ENCODE assay signal across 11 mouse cellular contexts in genomic region chr6:52315441-52316412, GRCm38 (mm10). TPM values are rescaled to one million over a fixed set of nuclear protein-coding genes. Genes with fewer than 3 reads are reported as not detected.
A peak's percentile ranks its signal among the peaks of the same experiment; 100 is the strongest.
DNase-seq lines count a peak whose midpoint lies in the region; ATAC-seq lines count a peak whose summit lies in the region.
"Had no signal": no experiment of that assay in that cellular context is flagged by ENCODE, and none has a peak within 500 bp of the region (broad histone marks: within the 10 kb centered on the region; RNA-seq: fewer than 3 reads in every experiment).

No protein-coding gene starts in this region.

- peaks cover 7% of the 10 kb centered on the region for H3K4me1 ChIP-seq in forebrain, embryonic 12.5 days
- peaks cover 12% of the 10 kb centered on the region for H3K4me1 ChIP-seq in forebrain, embryonic 16.5 days (replicated peaks; ENCODE audit: control insufficient read depth, insufficient read depth, low read length)
- H3K4me1 ChIP-seq in lung, embryonic 15.5 days = peaks cover 21% of the 10 kb centered on the region
- peaks cover 22% of the 10 kb centered on the region for H3K4me1 ChIP-seq in intestine, embryonic 15.5 days (replicated peaks)
- peaks cover 15% of the 10 kb centered on the region for H3K4me1 ChIP-seq in neural tube, embryonic 13.5 days (replicated peaks)

- no peaks in the 10 kb centered on the region for H3K36me3 ChIP-seq in forebrain, embryonic 12.5 days (replicated peaks)
- H3K36me3 ChIP-seq in forebrain, embryonic 16.5 days (ENCODE audit: control insufficient read depth, insufficient read depth) = no peaks in the 10 kb centered on the region
- H3K36me3 ChIP-seq in lung, embryonic 15.5 days = no peaks in the 10 kb centered on the region
- no peaks in the 10 kb centered on the region for H3K36me3 ChIP-seq in intestine, embryonic 15.5 days
- H3K36me3 ChIP-seq in neural tube, embryonic 13.5 days = no peaks in the 10 kb centered on the region

- H3K9ac ChIP-seq in forebrain, embryonic 12.5 days = no peak overlapping the region
- H3K9ac ChIP-seq in forebrain, embryonic 16.5 days (replicated peaks; ENCODE audit: low read depth, low read length) = no peak overlapping the region
- H3K9ac ChIP-seq in lung, embryonic 15.5 days = no peak overlapping the region
- no peak overlapping the region for H3K9ac ChIP-seq in intestine, embryonic 15.5 days
- H3K9ac ChIP-seq in neural tube, embryonic 13.5 days = peak overlapping the region; percentile 22; the same call in 1 of the 2 replicates
- H3K9ac ChIP-seq: liver, embryonic 14.5 days had no signal

- no peak overlapping the region for H3K27ac ChIP-seq in forebrain, embryonic 12.5 days
- H3K27ac ChIP-seq in forebrain, embryonic 16.5 days (ENCODE audit: low read length) = no peak overlapping the region
- H3K27ac ChIP-seq in lung, embryonic 15.5 days = no peak overlapping the region
- no peak overlapping the region for H3K27ac ChIP-seq in intestine, embryonic 15.5 days
- no peak overlapping the region for H3K27ac ChIP-seq in neural tube, embryonic 13.5 days (replicated peaks)
- H3K27ac ChIP-seq: liver, embryonic 14.5 days had no signal

- no peak for ATAC-seq in forebrain, embryonic 12.5 days (ENCODE audit: low FRiP score)
- no peak for ATAC-seq in forebrain, embryonic 16.5 days
- ATAC-seq in lung, embryonic 15.5 days (ENCODE audit: borderline replicate concordance, extremely low read depth, low FRiP score, low TSS enrichment) = no peak
- no peak for ATAC-seq in intestine, embryonic 15.5 days
- ATAC-seq in neural tube, embryonic 13.5 days (ENCODE audit: low read depth) = no peak
- ATAC-seq in monocyte, adult 5-6 weeks (replicated peaks; ENCODE audit: insufficient number of reproducible peaks, low FRiP score, low TSS enrichment, poor library complexity, severe bottlenecking) = no peak

- no peaks in the 10 kb centered on the region for H3K9me3 ChIP-seq in forebrain, embryonic 12.5 days
- H3K9me3 ChIP-seq in forebrain, embryonic 16.5 days (ENCODE audit: control insufficient read depth, low read length) = no peaks in the 10 kb centered on the region
- no peaks in the 10 kb centered on the region for H3K9me3 ChIP-seq in lung, embryonic 15.5 days
- no peaks in the 10 kb centered on the region for H3K9me3 ChIP-seq in intestine, embryonic 15.5 days
- H3K9me3 ChIP-seq in neural tube, embryonic 13.5 days = no peaks in the 10 kb centered on the region

- WGBS in forebrain, embryonic 12.5 days = 2% methylated on average over 27 of the region's 27 CpGs
- WGBS in forebrain, embryonic 16.5 days = 2% methylated on average over 27 of the region's 27 CpGs
- 12% methylated on average over 27 of the region's 27 CpGs for WGBS in lung, embryonic 15.5 days
- 18% methylated on average over 27 of the region's 27 CpGs for WGBS in intestine, embryonic 15.5 days
- WGBS in neural tube, embryonic 13.5 days = 6% methylated on average over 27 of the region's 27 CpGs

- H3K4me3 ChIP-seq in forebrain, embryonic 12.5 days (replicated peaks) = peak overlapping the region; percentile 31; the same call in 1 of the 2 replicates
- H3K4me3 ChIP-seq in forebrain, embryonic 16.5 days (replicated peaks; ENCODE audit: low read length) = no peak overlapping the region
- H3K4me3 ChIP-seq in lung, embryonic 15.5 days = no peak overlapping the region
- peak overlapping the region; percentile 34; the same call in 1 of the 2 replicates for H3K4me3 ChIP-seq in intestine, embryonic 15.5 days (replicated peaks)
- H3K4me3 ChIP-seq in neural tube, embryonic 13.5 days = peak overlapping the region; percentile 20

- H3K4me2 ChIP-seq in forebrain, embryonic 12.5 days = peak overlapping the region; percentile 43; the same call in 1 of the 2 replicates
- H3K4me2 ChIP-seq in forebrain, embryonic 16.5 days (ENCODE audit: low read length) = no peak overlapping the region
- H3K4me2 ChIP-seq in lung, embryonic 15.5 days = peak overlapping the region; percentile 62
- peak overlapping the region; percentile 70 for H3K4me2 ChIP-seq in intestine, embryonic 15.5 days (replicated peaks)
- H3K4me2 ChIP-seq in neural tube, embryonic 13.5 days = peak overlapping the region; percentile 48

- DNase-seq in lung, postnatal 14 days = no peak
- DNase-seq in layer of hippocampus, postnatal 25 days (ENCODE audit: extremely low spot score in 1 of 2, low spot score in 1 of 2) = no peak
- DNase-seq: kidney, postnatal 14 days had no signal

- H3K27me3 ChIP-seq in forebrain, embryonic 12.5 days = peaks cover 98% of the 10 kb centered on the region
- peaks cover 73% of the 10 kb centered on the region for H3K27me3 ChIP-seq in forebrain, embryonic 16.5 days (replicated peaks; ENCODE audit: control insufficient read depth, insufficient read depth, low read length)
- peaks cover 99% of the 10 kb centered on the region for H3K27me3 ChIP-seq in lung, embryonic 15.5 days
- H3K27me3 ChIP-seq in intestine, embryonic 15.5 days (replicated peaks) = peaks cover 96% of the 10 kb centered on the region
- peaks cover 100% of the 10 kb centered on the region for H3K27me3 ChIP-seq in neural tube, embryonic 13.5 days

RNA-seq across cellular contexts. Expression of gene Evx1, which starts 2.4 kb away (rescaled TPM):
- polyA plus RNA-seq in forebrain, embryonic 12.5 days (2016; fragmentation: Nextera tagmentation; extraction: Ambion mirVana) = not detected in 2 replicates
- 0.19 TPM in 1 of 2 replicates, not detected in the other for polyA plus RNA-seq in forebrain, embryonic 16.5 days (2015; fragmentation: Nextera tagmentation; extraction: Ambion mirVana)
- 0.06 and 0.10 TPM in 2 replicates for polyA plus RNA-seq in lung, embryonic 15.5 days (2015; fragmentation: Nextera tagmentation; extraction: Ambion mirVana)
- polyA plus RNA-seq in intestine, embryonic 15.5 days (2015; fragmentation: Nextera tagmentation; extraction: Ambion mirVana) = 0.05 and 0.20 TPM in 2 replicates
- 1.7 and 2.3 TPM in 2 replicates for polyA plus RNA-seq in neural tube, embryonic 13.5 days (2015; fragmentation: Nextera tagmentation; extraction: Ambion mirVana)
- total RNA-seq in layer of hippocampus, postnatal 25 days (2021) = not detected
- total RNA-seq in monocyte, adult 5-6 weeks (2017) = not detected in 3 replicates
- polyA plus RNA-seq: C2C12; liver, embryonic 14.5 days had no signal

RNA-seq across cellular contexts. Expression of gene Hoxa13, which starts 55.0 kb away (rescaled TPM):
- not detected in 2 replicates for polyA plus RNA-seq in forebrain, embryonic 12.5 days (2016; fragmentation: Nextera tagmentation; extraction: Ambion mirVana)
- not detected in 2 replicates for polyA plus RNA-seq in forebrain, embryonic 16.5 days (2015; fragmentation: Nextera tagmentation; extraction: Ambion mirVana)
- polyA plus RNA-seq in lung, embryonic 15.5 days (2015; fragmentation: Nextera tagmentation; extraction: Ambion mirVana) = not detected in 2 replicates
- polyA plus RNA-seq in intestine, embryonic 15.5 days (2015; fragmentation: Nextera tagmentation; extraction: Ambion mirVana) = 0.59 and 0.61 TPM in 2 replicates
- polyA plus RNA-seq in neural tube, embryonic 13.5 days (2015; fragmentation: Nextera tagmentation; extraction: Ambion mirVana) = 0.08 and 0.32 TPM in 2 replicates
- total RNA-seq in layer of hippocampus, postnatal 25 days (2021) = not detected
- total RNA-seq in monocyte, adult 5-6 weeks (2017) = not detected in 3 replicates

Comparison
In these comparisons a context has a peak if more than half of its experiments do, and no peak if none do; other contexts are left out.
1. H3K4me3 ChIP-seq: peak in forebrain, embryonic 12.5 days (single experiment), intestine, embryonic 15.5 days (single experiment) and neural tube, embryonic 13.5 days (single experiment); none in forebrain, embryonic 16.5 days (single experiment) and lung, embryonic 15.5 days (single experiment).